Mouse (Mus musculus) lung, postnatal 0 days (tissue): ENCODE measurements around the gene Endov.

Experiments
- CTCF ChIP-seq: IDR thresholded peaks from 2 replicates; pipeline ENCODE4 v1.5.1; 2016; ENCODE audit warnings: antibody characterized with exemption, mild to moderate bottlenecking
- EP300 ChIP-seq: IDR thresholded peaks from 2 replicates; pipeline ENCODE4 v1.6.1; 2016; ENCODE audit warnings: antibody characterized with exemption, mild to moderate bottlenecking, control low read depth

DNA sequence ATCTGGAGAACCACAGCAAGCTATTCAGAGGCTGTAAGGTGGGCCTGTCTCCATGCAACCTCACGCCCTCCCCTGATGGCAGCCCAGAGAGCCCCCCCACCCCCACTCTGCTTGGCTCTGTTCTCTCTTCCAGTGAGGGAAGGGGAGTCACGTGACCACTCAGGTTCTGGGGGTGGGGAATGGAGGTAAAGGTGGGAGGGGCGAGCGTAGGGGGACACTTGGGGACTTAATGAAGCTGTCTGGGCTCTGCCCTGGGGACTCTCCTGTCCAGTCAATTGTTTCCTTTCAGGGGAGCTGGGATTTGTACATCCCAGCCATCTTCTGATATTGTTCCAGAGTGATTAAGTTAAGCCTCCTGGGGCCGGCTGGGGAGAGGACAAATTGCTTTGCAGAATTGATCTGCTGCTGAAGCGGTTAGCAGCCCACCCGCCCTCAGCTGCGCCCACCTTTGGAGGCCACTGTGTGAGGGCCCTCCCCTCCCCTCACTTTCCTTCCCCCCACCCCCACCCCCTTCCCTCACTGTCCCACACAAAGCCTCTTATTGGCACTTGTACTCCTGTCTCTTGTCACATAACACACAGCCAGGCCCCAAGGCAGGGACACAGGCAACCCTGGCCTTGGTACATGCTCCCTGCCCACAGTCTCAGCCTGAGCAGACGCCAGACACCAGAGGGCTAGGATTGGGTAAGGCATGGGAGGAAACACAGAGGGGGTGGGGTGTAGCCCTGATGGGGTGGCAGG, 67.9 kb downstream of the Endov start:
- TF ChIP-seq CTCF (no peak), EP300 (no peak)
